8 mouse cellular contexts compared by ENCODE assay signal in genomic region chr11:75869898-75870297, GRCm38 (mm10).
DNase-seq lines count a peak whose midpoint lies in the region; ATAC-seq lines count a peak whose summit lies in the region.

No protein-coding gene starts in this region.

- DNase-seq in cerebellum, postnatal 10 days: peak; percentile 89 to 94
- DNase-seq in frontal cortex, postnatal 25 days (ENCODE audit: low spot score in 2 of 2): peak; percentile 47 to 67
- peak; percentile 38 to 95 for DNase-seq in left cerebral cortex, adult 8-10 months (ENCODE audit: low spot score in 2 of 2)
- peak; percentile 93 for DNase-seq in right cerebral cortex, adult 18-20 months
- DNase-seq in ovary, adult 18-20 months (ENCODE audit: low spot score): no peak
- DNase-seq in thymus, postnatal 10 days (ENCODE audit: low spot score in 2 of 2): no peak

- no peak for ATAC-seq in megakaryocyte progenitor cell, adult 5-6 weeks (replicated peaks; ENCODE audit: poor library complexity)
- no peak for ATAC-seq in erythroblast, adult 5-6 weeks (replicated peaks; ENCODE audit: low FRiP score, poor library complexity, severe bottlenecking)

Comparison
In these comparisons a context has a peak if more than half of its experiments do, and no peak if none do; other contexts are left out.
1. DNase-seq: peak in cerebellum, postnatal 10 days (2 of 2), frontal cortex, postnatal 25 days (2 of 2), left cerebral cortex, adult 8-10 months (2 of 2) and right cerebral cortex, adult 18-20 months (single experiment); none in ovary, adult 18-20 months (single experiment) and thymus, postnatal 10 days (0 of 2).